Mouse (Mus musculus) testis, adult 2 months (tissue): ENCODE results near the gene Fmnl1.

Experiments
- CTCF ChIP-seq: fragments of 200-500 bp; IDR thresholded peaks from 2 replicates; pipeline ENCODE4 v1.5.1; 2012; ENCODE audit warnings: low read depth, mild to moderate bottlenecking, inconsistent platforms, low read length, moderate library complexity; ENCODE audit not compliant: control insufficient read depth, insufficient read depth, insufficient replicate concordance
- POLR2A ChIP-seq: fragments of 200-500 bp; IDR thresholded peaks from 2 replicates; pipeline ENCODE4 v1.6.1; 2012; ENCODE audit warnings: low read depth, mild to moderate bottlenecking, inconsistent platforms, low read length, moderate library complexity; ENCODE audit not compliant: control insufficient read depth

GRCm38 (mm10) chr11:103218517-103218901 lies 47.6 kb downstream of the Fmnl1 start:
- TF ChIP-seq POLR2A (no peak), CTCF (no peak)
